In the genomic region with DNA sequence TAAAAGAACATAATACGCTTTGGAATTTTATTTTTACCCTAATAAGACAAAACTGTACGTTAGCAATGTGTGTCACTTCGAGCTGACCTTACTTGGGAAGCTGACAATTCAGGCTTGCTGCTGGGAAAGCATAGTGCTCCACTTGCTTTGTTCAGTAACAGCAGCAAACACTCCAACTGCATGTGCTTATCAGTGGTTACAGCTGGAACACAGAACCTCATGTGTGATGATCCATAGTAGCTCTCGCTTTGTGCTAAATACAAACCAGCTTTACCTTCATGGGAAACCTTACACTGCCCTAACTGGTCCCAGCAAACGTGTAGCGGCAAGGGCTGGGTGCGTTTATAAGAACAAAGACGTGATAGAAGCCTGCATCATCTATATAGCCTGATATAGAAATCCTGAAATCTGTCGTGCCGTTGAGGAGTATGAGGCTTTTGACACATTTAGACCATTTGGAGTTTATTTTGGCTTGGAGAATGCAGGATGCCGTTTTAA, we compare ENCODE assay signal across 14 mouse cellular contexts.
DNase-seq lines count a peak whose midpoint lies in the region; ATAC-seq and TF ChIP-seq lines count a peak whose summit lies in the region.
"Had no signal": no experiment of that assay in that cellular context is flagged by ENCODE, and none has a peak within 500 bp of the region (broad histone marks: within the 10 kb centered on the region; RNA-seq: fewer than 3 reads in every experiment).

No protein-coding gene starts in this region.

- H3K4me1 ChIP-seq in forebrain, embryonic 14.5 days (ENCODE audit: control insufficient read depth, insufficient read depth, low read length): peaks cover 10% of the 10 kb centered on the region; the same call in 1 of the 2 replicates
- peaks cover 31% of the 10 kb centered on the region for H3K4me1 ChIP-seq in forebrain, embryonic 10.5 days
- H3K4me1 ChIP-seq in hindbrain, embryonic 12.5 days: peaks cover 3% of the 10 kb centered on the region; the same call in 1 of the 2 replicates
- H3K4me1 ChIP-seq in hindbrain, embryonic 16.5 days (ENCODE audit: control insufficient read depth, insufficient read depth, low read depth, low read length): 0 out of 2 replicates have a peak, but pooled peaks cover 3% of the 10 kb centered on the region
- H3K4me1 ChIP-seq in midbrain, embryonic 11.5 days (ENCODE audit: control insufficient read depth, insufficient read depth, low read length): peaks cover 3% of the 10 kb centered on the region; the same call in 1 of the 2 replicates
- no peaks in the 10 kb centered on the region; the same call in 1 of the 2 replicates for H3K4me1 ChIP-seq in midbrain, postnatal 0 days (ENCODE audit: insufficient read depth, low read length)
- H3K4me1 ChIP-seq in liver, embryonic 16.5 days (ENCODE audit: control insufficient read depth, low read depth, low read length): peaks cover 8% of the 10 kb centered on the region

- H3K4me2 ChIP-seq in forebrain, embryonic 14.5 days (ENCODE audit: low read length): no peak overlapping the region
- no peak overlapping the region for H3K4me2 ChIP-seq in hindbrain, embryonic 12.5 days (replicated peaks)
- H3K4me2 ChIP-seq in hindbrain, embryonic 16.5 days (ENCODE audit: low read length): no peak overlapping the region
- no peak overlapping the region for H3K4me2 ChIP-seq in midbrain, embryonic 11.5 days
- H3K4me2 ChIP-seq in midbrain, postnatal 0 days (ENCODE audit: low read depth, low read length, poor library complexity, severe bottlenecking): no peak overlapping the region
- no peak overlapping the region for H3K4me2 ChIP-seq in liver, embryonic 16.5 days (ENCODE audit: low read depth, low read length)
- H3K4me2 ChIP-seq: hindbrain, embryonic 15.5 days; liver, embryonic 15.5 days had no signal

- H3K27me3 ChIP-seq in forebrain, embryonic 14.5 days (replicated peaks; ENCODE audit: control insufficient read depth, insufficient read depth, low read length): no peaks in the 10 kb centered on the region
- H3K27me3 ChIP-seq in forebrain, embryonic 10.5 days (ENCODE audit: poor library complexity, severe bottlenecking): no peaks in the 10 kb centered on the region
- no peaks in the 10 kb centered on the region for H3K27me3 ChIP-seq in hindbrain, embryonic 12.5 days
- no peaks in the 10 kb centered on the region for H3K27me3 ChIP-seq in hindbrain, embryonic 16.5 days (replicated peaks; ENCODE audit: control insufficient read depth, insufficient read depth, low read length)
- H3K27me3 ChIP-seq in midbrain, embryonic 11.5 days (ENCODE audit: control insufficient read depth, insufficient read depth, low read length): no peaks in the 10 kb centered on the region
- H3K27me3 ChIP-seq in midbrain, postnatal 0 days (ENCODE audit: insufficient read depth, low read length): no peaks in the 10 kb centered on the region
- H3K27me3 ChIP-seq in liver, embryonic 16.5 days (ENCODE audit: control insufficient read depth, insufficient read depth, low read depth, low read length): no peaks in the 10 kb centered on the region
- H3K27me3 ChIP-seq: hindbrain, embryonic 15.5 days; liver, embryonic 15.5 days had no signal

- H3K9me3 ChIP-seq in forebrain, embryonic 14.5 days (replicated peaks; ENCODE audit: control insufficient read depth, low read length): no peaks in the 10 kb centered on the region
- H3K9me3 ChIP-seq in forebrain, embryonic 10.5 days: no peaks in the 10 kb centered on the region
- no peaks in the 10 kb centered on the region for H3K9me3 ChIP-seq in hindbrain, embryonic 12.5 days (replicated peaks)
- no peaks in the 10 kb centered on the region for H3K9me3 ChIP-seq in hindbrain, embryonic 16.5 days (ENCODE audit: control insufficient read depth, low read length)
- H3K9me3 ChIP-seq in midbrain, embryonic 11.5 days (ENCODE audit: control insufficient read depth, low read length): no peaks in the 10 kb centered on the region
- no peaks in the 10 kb centered on the region for H3K9me3 ChIP-seq in midbrain, postnatal 0 days (ENCODE audit: low read length)
- no peaks in the 10 kb centered on the region for H3K9me3 ChIP-seq in liver, embryonic 16.5 days (replicated peaks; ENCODE audit: control insufficient read depth, low read length)
- H3K9me3 ChIP-seq: hindbrain, embryonic 15.5 days; liver, embryonic 15.5 days had no signal

- no peak overlapping the region for H3K4me3 ChIP-seq in forebrain, embryonic 14.5 days (ENCODE audit: low read depth, low read length)
- H3K4me3 ChIP-seq in forebrain, embryonic 10.5 days: no peak overlapping the region
- H3K4me3 ChIP-seq in hindbrain, embryonic 12.5 days: no peak overlapping the region
- H3K4me3 ChIP-seq in hindbrain, embryonic 16.5 days (ENCODE audit: low read length): no peak overlapping the region
- H3K4me3 ChIP-seq in midbrain, embryonic 11.5 days (ENCODE audit: low read depth, low read length): no peak overlapping the region
- H3K4me3 ChIP-seq in midbrain, postnatal 0 days (ENCODE audit: low read depth, low read length): no peak overlapping the region
- H3K4me3 ChIP-seq in liver, embryonic 16.5 days (ENCODE audit: low read depth, low read length): no peak overlapping the region
- H3K4me3 ChIP-seq: hindbrain, embryonic 15.5 days; liver, embryonic 15.5 days had no signal

- WGBS in forebrain, embryonic 14.5 days: 73% methylated on average over 11 of the region's 11 CpGs
- 83% methylated on average over 11 of the region's 11 CpGs for WGBS in forebrain, embryonic 10.5 days
- WGBS in hindbrain, embryonic 12.5 days: 78% methylated on average over 11 of the region's 11 CpGs
- 80% methylated on average over 11 of the region's 11 CpGs for WGBS in hindbrain, embryonic 16.5 days
- WGBS in midbrain, embryonic 11.5 days: 82% methylated on average over 11 of the region's 11 CpGs
- 74% methylated on average over 11 of the region's 11 CpGs for WGBS in midbrain, postnatal 0 days
- WGBS in liver, embryonic 16.5 days (ENCODE audit: insufficient replicate concordance): 39% methylated on average over 11 of the region's 11 CpGs

- no peak; the same call in 1 of the 2 replicates for ATAC-seq in forebrain, embryonic 14.5 days
- ATAC-seq in hindbrain, embryonic 12.5 days (ENCODE audit: low FRiP score): no peak
- no peak for ATAC-seq in hindbrain, embryonic 16.5 days
- no peak for ATAC-seq in midbrain, embryonic 11.5 days (ENCODE audit: low FRiP score)
- ATAC-seq in midbrain, postnatal 0 days (ENCODE audit: low FRiP score): no peak
- ATAC-seq in liver, embryonic 16.5 days (ENCODE audit: low read depth): 0 out of 2 replicates have a peak, but pooled peaks have one; percentile 17
- ATAC-seq: Patski had no signal

- DNase-seq in forebrain, embryonic 14.5 days (ENCODE audit: low spot score): peak; percentile 21
- no peak for DNase-seq in forebrain, embryonic 10.5 days (ENCODE audit: extremely low spot score, low spot score)
- DNase-seq in midbrain, embryonic 11.5 days (ENCODE audit: low spot score, missing footprints): peak; percentile 51
- DNase-seq in midbrain, postnatal 0 days (ENCODE audit: low spot score): no peak
- DNase-seq in layer of hippocampus, postnatal 36 days: no peak
- DNase-seq: cerebellum, adult 9-10 months; gastrocnemius, postnatal 10 days; kidney, adult 18-20 months had no signal

- no peak for TF ChIP-seq CTCF in midbrain, postnatal 0 days (IDR thresholded peaks at IDR 0.05)

- no peaks in the 10 kb centered on the region for H3K36me3 ChIP-seq in forebrain, embryonic 14.5 days (ENCODE audit: control insufficient read depth, insufficient read depth, low read length)
- H3K36me3 ChIP-seq in forebrain, embryonic 10.5 days (replicated peaks): no peaks in the 10 kb centered on the region
- no peaks in the 10 kb centered on the region for H3K36me3 ChIP-seq in hindbrain, embryonic 12.5 days
- H3K36me3 ChIP-seq in hindbrain, embryonic 16.5 days (ENCODE audit: control insufficient read depth, insufficient read depth, low read length): no peaks in the 10 kb centered on the region
- no peaks in the 10 kb centered on the region for H3K36me3 ChIP-seq in midbrain, embryonic 11.5 days (ENCODE audit: control insufficient read depth, insufficient read depth, low read length)
- H3K36me3 ChIP-seq in midbrain, postnatal 0 days (ENCODE audit: insufficient read depth, low read length): no peaks in the 10 kb centered on the region
- no peaks in the 10 kb centered on the region for H3K36me3 ChIP-seq in liver, embryonic 16.5 days (ENCODE audit: control insufficient read depth, insufficient read depth)
- H3K36me3 ChIP-seq: hindbrain, embryonic 15.5 days; liver, embryonic 15.5 days had no signal

- H3K27ac ChIP-seq in forebrain, embryonic 14.5 days (ENCODE audit: low read depth, low read length): 0 out of 2 replicates have a peak overlapping the region, but pooled peaks have one; percentile 2
- H3K27ac ChIP-seq in forebrain, embryonic 10.5 days: no peak overlapping the region
- 0 out of 2 replicates have a peak overlapping the region, but pooled peaks have one; percentile 1 for H3K27ac ChIP-seq in hindbrain, embryonic 12.5 days
- no peak overlapping the region for H3K27ac ChIP-seq in hindbrain, embryonic 16.5 days (ENCODE audit: low read depth, low read length)
- H3K27ac ChIP-seq in midbrain, embryonic 11.5 days (ENCODE audit: low read depth, low read length): no peak overlapping the region
- H3K27ac ChIP-seq in midbrain, postnatal 0 days (ENCODE audit: low read depth, low read length): no peak overlapping the region
- H3K27ac ChIP-seq in liver, embryonic 16.5 days (ENCODE audit: low read length): no peak overlapping the region
- H3K27ac ChIP-seq: hindbrain, embryonic 15.5 days; liver, embryonic 15.5 days had no signal

- no peak overlapping the region for H3K9ac ChIP-seq in forebrain, embryonic 14.5 days (ENCODE audit: low read length)
- H3K9ac ChIP-seq in hindbrain, embryonic 12.5 days: no peak overlapping the region
- no peak overlapping the region for H3K9ac ChIP-seq in hindbrain, embryonic 16.5 days (ENCODE audit: low read depth, low read length)
- H3K9ac ChIP-seq in midbrain, embryonic 11.5 days (ENCODE audit: low read length): no peak overlapping the region
- no peak overlapping the region for H3K9ac ChIP-seq in midbrain, postnatal 0 days (replicated peaks; ENCODE audit: low read length, poor library complexity, severe bottlenecking)
- no peak overlapping the region for H3K9ac ChIP-seq in liver, embryonic 16.5 days (ENCODE audit: low read depth, low read length)
- H3K9ac ChIP-seq: hindbrain, embryonic 15.5 days; liver, embryonic 15.5 days had no signal

Comparison
In these comparisons a context has a peak if more than half of its experiments do, and no peak if none do; other contexts are left out.
1. DNase-seq: peak in forebrain, embryonic 14.5 days (single experiment) and midbrain, embryonic 11.5 days (single experiment); none in forebrain, embryonic 10.5 days (single experiment), midbrain, postnatal 0 days (single experiment) and layer of hippocampus, postnatal 36 days (0 of 2).
2. H3K27ac ChIP-seq: peak in forebrain, embryonic 14.5 days (single experiment) and hindbrain, embryonic 12.5 days (single experiment); none in forebrain, embryonic 10.5 days (single experiment), hindbrain, embryonic 16.5 days (single experiment), midbrain, embryonic 11.5 days (single experiment), midbrain, postnatal 0 days (single experiment) and liver, embryonic 16.5 days (single experiment).